Mouse (Mus musculus) heart, postnatal 0 days (tissue): ENCODE data around the gene Snx29.

Experiments used
- CTCF ChIP-seq: IDR thresholded peaks from 2 replicates; pipeline ENCODE4 v1.5.1; 2016; ENCODE audit warnings: antibody characterized with exemption, control low read depth, low read depth
- EP300 ChIP-seq: IDR thresholded peaks from 2 replicates; pipeline ENCODE4 v1.6.1; 2016; ENCODE audit warnings: antibody characterized with exemption, low read depth

DNA sequence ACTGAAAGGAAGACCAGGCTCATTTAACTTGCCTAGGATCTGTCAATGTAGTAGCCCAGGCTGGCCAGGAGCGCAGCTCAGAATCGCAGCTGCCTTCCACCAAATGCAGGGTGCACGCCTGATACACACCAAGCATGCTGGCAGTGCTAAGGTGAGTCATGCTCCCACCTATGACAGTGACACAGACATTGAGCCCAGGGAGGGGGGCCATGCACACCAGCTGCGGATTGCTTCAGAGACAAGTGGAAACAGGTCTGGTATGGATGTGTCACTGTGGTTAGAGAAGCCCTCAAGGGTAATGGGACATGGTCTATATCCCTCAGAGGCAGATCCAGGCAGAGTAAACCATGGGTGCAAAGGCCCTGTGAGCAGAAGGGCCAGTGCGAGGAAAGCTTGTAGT is 425.2 kb downstream of the Snx29 start:
- TF ChIP-seq CTCF (no peak), EP300 (no peak)
